Mouse (Mus musculus): ENCODE results near the gene Strbp. TPM values are rescaled to one million over a fixed set of nuclear protein-coding genes. Genes with fewer than 3 reads are reported as not detected.

The Strbp gene
- total and polyA plus RNA-seq, 3 experiments: 38.4 to 61.8 (median 48.5) TPM

- dilution Hi-C loops (cut with MboI; ENCODE audit: extremely low pct_ligation_motif_present, extremely low pct_unique_long_range_greater_than_20kb, low sequenced_read_pairs) (no loop called here), in situ Hi-C loops (cut with MboI; ENCODE audit: low pct_ligation_motif_present, low pct_unique_long_range_greater_than_20kb, low sequenced_read_pairs) (no loop called here)
- DNase-seq (ENCODE audit: extremely low read depth): no peak
- peaks cover 0 to 5% of the 10 kb centered on the region in 2 experiments; a peak in 3 of 4 replicates for H3K4me1 ChIP-seq (ENCODE audit: control insufficient read depth in 1 of 2, insufficient read depth in 2 of 2)
- TF ChIP-seq CHD1 (IDR thresholded peaks at IDR 0.05; ENCODE audit: low read depth, low read length): no peak
- no peak for TF ChIP-seq TBP (conservative IDR thresholded peaks at IDR 0.05; ENCODE audit: low read depth, low read length)
- H3K4me2 ChIP-seq (ENCODE audit: insufficient read depth, low read depth, poor library complexity, severe bottlenecking): no peak overlapping the region
- no peak overlapping the region for H3K27ac ChIP-seq (ENCODE audit: insufficient read depth, low read depth)
- H3K27me3 ChIP-seq (replicated peaks): no peaks in the 10 kb centered on the region
- H3K9me3 ChIP-seq (replicated peaks; ENCODE audit: low read length): peaks cover 7% of the 10 kb centered on the region
- H3K79me2 ChIP-seq (replicated peaks; ENCODE audit: control insufficient read depth, extremely low read depth, insufficient read depth, poor library complexity, severe bottlenecking): no peaks in the 10 kb centered on the region
- no peak overlapping the region for H3K4me3 ChIP-seq (replicated peaks in 1 of 3; ENCODE audit: low read depth in 2 of 3, low read length in 2 of 3, poor library complexity in 1 of 3)
- H3K9ac ChIP-seq (ENCODE audit: insufficient read depth, low read depth): no peak overlapping the region
- no peaks in the 10 kb centered on the region for H3K36me3 ChIP-seq (replicated peaks in 1 of 2; ENCODE audit: control insufficient read depth in 1 of 2, insufficient read depth in 1 of 2, low read length in 1 of 2)
These were observed 20.6 kb upstream of the Strbp start for GRCm38 (mm10) chr2:37724231-37724630.

GRCm38 (mm10) chr2:37723501-37724090 lies 19.9 kb upstream of the Strbp start:
- TF ChIP-seq GABPA (IDR thresholded peaks at IDR 0.05; ENCODE audit: insufficient replicate concordance, low read depth, low read length) (no peak), ZMIZ1 (IDR thresholded peaks at IDR 0.05; ENCODE audit: low read depth, low read length) (no peak), IRF4 (IDR thresholded peaks at IDR 0.05; ENCODE audit: low read depth, low read length) (no peak)
- H3K27ac ChIP-seq (ENCODE audit: insufficient read depth, low read depth): no peak overlapping the region
- no peaks in the 10 kb centered on the region for H3K79me2 ChIP-seq (replicated peaks; ENCODE audit: control insufficient read depth, extremely low read depth, insufficient read depth, poor library complexity, severe bottlenecking)
- in situ Hi-C loops (cut with MboI; ENCODE audit: low pct_ligation_motif_present, low pct_unique_long_range_greater_than_20kb, low sequenced_read_pairs): no loop called here
- no peak overlapping the region for H3K4me3 ChIP-seq (replicated peaks in 1 of 3; ENCODE audit: low read depth in 2 of 3, low read length in 2 of 3, poor library complexity in 1 of 3)
- H3K36me3 ChIP-seq (replicated peaks in 1 of 2; ENCODE audit: control insufficient read depth in 1 of 2, insufficient read depth in 1 of 2, low read length in 1 of 2): no peaks in the 10 kb centered on the region
- DNase-seq (ENCODE audit: extremely low read depth): no peak
- dilution Hi-C loops (cut with MboI; ENCODE audit: extremely low pct_ligation_motif_present, extremely low pct_unique_long_range_greater_than_20kb, low sequenced_read_pairs): no loop called here
- no peaks in the 10 kb centered on the region for H3K27me3 ChIP-seq (replicated peaks)
- H3K4me1 ChIP-seq (ENCODE audit: control insufficient read depth in 1 of 2, insufficient read depth in 2 of 2): peaks cover 0 to 5% of the 10 kb centered on the region in 2 experiments; a peak in 3 of 4 replicates
- peaks cover 4% of the 10 kb centered on the region for H3K9me3 ChIP-seq (replicated peaks; ENCODE audit: low read length)
- H3K9ac ChIP-seq (ENCODE audit: insufficient read depth, low read depth): no peak overlapping the region
- H3K4me2 ChIP-seq (ENCODE audit: insufficient read depth, low read depth, poor library complexity, severe bottlenecking): no peak overlapping the region

- Histone ChIP-seq H3K9me3 (replicated peaks; ENCODE audit: low read length) (no peaks in the 10 kb centered on the region), H3K4me3 (replicated peaks in 1 of 3; ENCODE audit: low read depth in 2 of 3, low read length in 2 of 3, poor library complexity in 1 of 3) (no peak overlapping the region), H3K4me2 (ENCODE audit: insufficient read depth, low read depth, poor library complexity, severe bottlenecking) (no peak overlapping the region), H3K4me1 (ENCODE audit: control insufficient read depth in 1 of 2, insufficient read depth in 2 of 2) (peaks cover 0 to 5% of the 10 kb centered on the region in 2 experiments; a peak in 3 of 4 replicates), H3K79me2 (replicated peaks; ENCODE audit: control insufficient read depth, extremely low read depth, insufficient read depth, poor library complexity, severe bottlenecking) (no peaks in the 10 kb centered on the region), H3K9ac (ENCODE audit: insufficient read depth, low read depth) (no peak overlapping the region), H3K27me3 (replicated peaks) (no peaks in the 10 kb centered on the region), H3K27ac (ENCODE audit: insufficient read depth, low read depth) (no peak overlapping the region), H3K36me3 (replicated peaks in 1 of 2; ENCODE audit: control insufficient read depth in 1 of 2, insufficient read depth in 1 of 2, low read length in 1 of 2) (no peaks in the 10 kb centered on the region)
- dilution Hi-C loops (cut with MboI; ENCODE audit: extremely low pct_ligation_motif_present, extremely low pct_unique_long_range_greater_than_20kb, low sequenced_read_pairs) (no loop called here), in situ Hi-C loops (cut with MboI; ENCODE audit: low pct_ligation_motif_present, low pct_unique_long_range_greater_than_20kb, low sequenced_read_pairs) (no loop called here)
- no peak for DNase-seq (ENCODE audit: extremely low read depth)
- TF ChIP-seq JUN (IDR thresholded peaks at IDR 0.05; ENCODE audit: insufficient read depth, low read depth, low read length): no peak
- TF ChIP-seq HCFC1 (IDR thresholded peaks at IDR 0.05; ENCODE audit: low read depth, low read length): no peak
- no peak for TF ChIP-seq KAT2A (IDR thresholded peaks at IDR 0.05; ENCODE audit: insufficient replicate concordance, low read length)
- TF ChIP-seq GABPA (IDR thresholded peaks at IDR 0.05; ENCODE audit: insufficient replicate concordance, low read depth, low read length): no peak
- no peak for TF ChIP-seq ELF1 (IDR thresholded peaks at IDR 0.05; ENCODE audit: low read depth, low read length)
- no peak for TF ChIP-seq E2F4 (IDR thresholded peaks at IDR 0.05; ENCODE audit: insufficient replicate concordance, low read depth, low read length)
These were observed 19.2 kb upstream of the Strbp start for GRCm38 (mm10) chr2:37722674-37723465.

Data from CH12.LX (cell line).